Mouse (Mus musculus) embryonic facial prominence, embryonic 11.5 days (tissue): ENCODE measurements around the gene Taf11. TPM values are rescaled to one million over a fixed set of nuclear protein-coding genes. Genes with fewer than 3 reads are reported as not detected.

Source experiments
- ATAC-seq: fragments of 200-750 bp; cut with Nextera tagmentation; replicated peaks from 2 replicates; pipeline ENCODE4 v1.8.0; 2017; ENCODE audit warnings: low read depth; ENCODE audit not compliant: insufficient number of reproducible peaks, low FRiP score, low TSS enrichment
- DNase-seq: peaks from one replicate; pipeline ENCODE4 v3.0.0-alpha.2; 2015; ENCODE audit warnings: low spot score
- H3K27ac ChIP-seq: fragments of 300-500 bp; sonication (generic); replicated peaks from 2 replicates; pipeline ENCODE4 v1.5.1; 2014; ENCODE audit warnings: mild to moderate bottlenecking, low read depth, low read length, control low read depth
- H3K27me3 ChIP-seq: fragments of 300-500 bp; sonication (generic); 2 replicates; pipeline ENCODE4 v1.6.1; 2014; ENCODE audit warnings: mild to moderate bottlenecking, low read length, moderate library complexity, mixed read lengths; ENCODE audit not compliant: control insufficient read depth, insufficient read depth
- H3K36me3 ChIP-seq: fragments of 300-500 bp; sonication (generic); replicated peaks from 2 replicates; pipeline ENCODE4 v1.6.1; 2014; ENCODE audit warnings: low read depth, mild to moderate bottlenecking, low read length, moderate library complexity, mixed read lengths; ENCODE audit not compliant: control insufficient read depth, insufficient read depth
- H3K4me1 ChIP-seq: fragments of 300-500 bp; sonication (generic); 2 replicates; pipeline ENCODE4 v1.6.1; 2014; ENCODE audit warnings: low read length, mixed read lengths; ENCODE audit not compliant: control insufficient read depth, insufficient read depth
- H3K4me2 ChIP-seq: fragments of 300-500 bp; sonication (generic); 2 replicates; pipeline ENCODE4 v1.6.1; 2014; ENCODE audit warnings: low read depth, mild to moderate bottlenecking, control low read depth, low read length, moderate library complexity
- H3K4me3 ChIP-seq: fragments of 300-500 bp; sonication (generic); 2 replicates; pipeline ENCODE4 v1.5.1; 2014; ENCODE audit warnings: low read depth, low read length, control low read depth
- H3K9ac ChIP-seq: fragments of 300-500 bp; sonication (generic); replicated peaks from 2 replicates; pipeline ENCODE4 v1.6.1; 2014; ENCODE audit warnings: mild to moderate bottlenecking, control low read depth, low read length
- H3K9me3 ChIP-seq: fragments of 300-500 bp; sonication (generic); replicated peaks from 2 replicates; pipeline ENCODE4 v1.6.1; 2016; ENCODE audit warnings: mild to moderate bottlenecking, low read length, inconsistent platforms, mixed read lengths; ENCODE audit not compliant: control insufficient read depth
- WGBS: fragments of 180-500 bp; shearing (Covaris S2); extraction: QIAGEN DNeasy Blood & Tissue Kit; methylation state at CpG from one replicate; pipeline ENCODE4 v1.1.7; 2014; 5-methylcytosine and 5-hydroxymethylcytosine counted together
- polyA plus RNA-seq: library from polyadenylated mRNA; unstranded; fragments of >200 nt; fragmentation: Nextera tagmentation; extraction: Ambion mirVana; gene quantifications from 2 replicates; pipeline ENCODE4 v1.2.1, GENCODE M21; 2014

Gene Taf11
- polyA plus RNA-seq, 1 experiment from 2014 or later, result 109 TPM

DNA sequence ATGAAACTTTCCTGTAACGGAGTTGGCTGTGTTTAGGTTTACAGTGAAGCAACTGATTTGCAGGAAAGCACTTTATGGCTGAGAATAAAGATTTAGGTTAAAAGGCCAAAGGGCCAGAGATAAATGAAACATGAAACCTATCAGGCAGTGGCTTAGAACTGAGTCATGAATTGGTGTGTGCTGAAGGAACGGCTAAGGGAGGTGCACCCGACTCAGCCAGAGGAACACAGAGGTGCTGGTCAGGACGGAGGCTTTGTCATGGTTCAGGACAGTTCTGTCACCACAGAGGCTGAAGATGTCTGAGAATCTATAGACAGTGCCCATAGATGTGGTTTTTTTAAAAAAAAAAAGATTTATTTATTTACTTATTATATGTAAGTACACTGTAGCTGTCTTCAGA lies 5.1 kb upstream of the Taf11 start:
- ATAC-seq (no peak), DNase-seq (no peak)
- Histone ChIP-seq H3K4me2 (no peak overlapping the region), H3K27me3 (no peaks in the 10 kb centered on the region), H3K4me3 (no peak overlapping the region), H3K9me3 (no peaks in the 10 kb centered on the region), H3K4me1 (no peaks in the 10 kb centered on the region), H3K27ac (no peak overlapping the region), H3K36me3 (no peaks in the 10 kb centered on the region), H3K9ac (no peak overlapping the region)
- WGBS, result 86% methylated on average over 4 of the region's 4 CpGs

DNA sequence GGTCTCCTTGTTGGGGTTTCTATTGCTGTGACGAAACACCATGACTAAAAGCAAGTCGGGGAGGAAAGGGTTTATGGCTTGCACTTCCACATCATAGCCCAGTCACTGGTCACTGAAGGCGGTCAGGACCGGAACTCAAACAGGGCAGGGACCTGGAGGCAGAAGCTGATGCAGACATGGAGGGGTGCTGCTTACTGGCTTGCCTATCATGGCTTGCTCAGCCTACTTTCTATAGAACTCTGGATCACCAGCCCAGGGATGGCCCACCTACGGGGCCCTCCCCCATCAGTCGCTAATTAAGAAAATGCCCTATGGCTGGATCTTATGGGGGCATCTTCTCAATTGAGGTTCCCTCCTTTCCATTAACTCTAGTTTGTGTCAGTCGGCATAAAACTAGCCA lies 1.7 kb upstream of the Taf11 start:
- Histone ChIP-seq H3K36me3 (no peaks in the 10 kb centered on the region), H3K27ac (no peak overlapping the region), H3K4me1 (no peaks in the 10 kb centered on the region), H3K4me3 (no peak overlapping the region), H3K27me3 (no peaks in the 10 kb centered on the region), H3K9me3 (no peaks in the 10 kb centered on the region), H3K4me2 (no peak overlapping the region), H3K9ac (no peak overlapping the region)
- 82% methylated on average over 7 of the region's 7 CpGs for WGBS
- no peak for DNase-seq
- ATAC-seq, result no peak

DNA sequence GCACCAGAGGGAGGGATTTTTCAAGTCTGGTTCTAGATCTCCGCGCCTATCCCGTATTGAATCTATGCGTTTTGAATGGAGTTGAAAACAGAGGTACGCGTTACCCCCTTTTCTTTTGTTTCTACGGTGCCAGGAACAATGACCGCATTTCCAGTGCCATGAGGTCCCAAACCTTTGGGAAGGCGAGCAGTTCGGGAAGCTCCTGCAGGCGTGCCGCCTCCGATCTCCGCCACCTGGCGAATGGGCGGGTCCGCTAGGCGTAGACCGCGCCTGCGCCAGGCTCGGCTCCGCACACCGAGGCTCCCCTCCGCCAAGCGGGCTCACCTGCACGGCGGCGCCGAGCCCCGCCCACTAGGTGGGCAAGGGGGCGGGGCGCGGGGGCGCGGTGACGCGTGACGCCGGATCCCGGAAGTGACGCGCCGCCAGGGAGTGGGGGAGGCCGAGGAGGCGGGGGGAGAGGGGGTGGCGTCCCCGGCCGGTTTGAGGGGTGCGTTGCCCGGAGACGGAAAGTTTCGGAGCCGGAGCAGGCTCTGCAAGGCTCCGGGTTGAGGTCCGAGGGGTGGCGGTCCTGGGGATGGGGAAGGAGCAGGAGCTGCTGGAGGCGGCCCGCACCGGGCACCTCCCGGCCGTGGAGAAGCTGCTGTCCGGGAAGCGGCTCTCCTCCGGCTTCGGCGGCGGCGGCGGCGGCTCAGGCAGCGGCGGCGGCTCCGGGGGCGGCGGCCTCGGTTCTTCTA lies 589 bp downstream of the Taf11 start, which contains the start of gene Anks1:
Anks1 (plus strand) TSS at position 419 of the 734 bp plus-strand sequence.
- peak within 1 kb of the TSS; percentile 71 for H3K4me3 ChIP-seq
- DNase-seq, result peak; percentile 90
- H3K36me3 ChIP-seq, result no peaks in the 10 kb centered on the region
- H3K9ac ChIP-seq, result peak within 1 kb of the TSS; percentile 84
- H3K4me2 ChIP-seq, result peak within 1 kb of the TSS; percentile 87
- H3K9me3 ChIP-seq, result no peaks in the 10 kb centered on the region
- under 1% methylated on average over 58 of the region's 78 CpGs for WGBS
- peak within 1 kb of the TSS; percentile 4; the same call in 1 of the 2 replicates for H3K27ac ChIP-seq
- no peaks in the 10 kb centered on the region for H3K27me3 ChIP-seq
- peak; percentile 75 for ATAC-seq
- H3K4me1 ChIP-seq, result no peaks in the 10 kb centered on the region

DNA sequence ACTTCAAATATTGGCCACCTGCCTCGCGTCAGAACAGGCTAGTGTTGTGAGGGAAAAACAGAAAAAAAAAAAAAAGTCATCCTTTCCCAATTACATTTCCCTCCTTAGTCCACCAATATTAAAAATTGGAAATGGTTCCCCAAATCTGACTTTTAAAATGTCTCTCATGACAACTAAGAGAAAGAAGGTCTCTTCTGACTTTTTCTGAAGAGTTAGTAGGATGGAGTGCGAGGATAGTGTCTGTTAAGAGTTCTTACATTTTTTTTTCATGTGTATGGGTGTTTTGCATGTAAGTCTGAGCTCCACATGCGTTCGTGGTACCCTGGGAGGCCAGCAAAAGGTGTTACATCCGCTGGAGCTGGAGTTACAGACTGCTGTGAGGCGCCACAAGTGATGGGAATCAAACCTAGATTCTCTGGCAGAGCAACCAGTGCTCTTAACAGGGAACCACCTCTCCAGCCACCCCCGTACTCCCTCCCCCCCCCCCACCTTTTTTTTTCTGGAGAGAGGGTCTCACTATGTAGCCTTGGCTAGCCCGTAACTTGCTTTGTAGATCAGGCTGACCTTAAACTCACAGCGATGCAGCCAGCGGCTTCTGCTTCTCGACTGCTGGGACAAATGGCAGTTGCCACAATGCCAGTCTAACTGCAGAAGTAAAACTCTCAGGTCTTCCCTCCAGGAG lies 1.3 kb downstream of the Taf11 start:
- 0% methylated on average over 12 of the region's 12 CpGs for WGBS
- H3K36me3 ChIP-seq, result no peaks in the 10 kb centered on the region; the same call in 1 of the 2 replicates
- peak overlapping the region; percentile 4; the same call in 1 of the 2 replicates for H3K27ac ChIP-seq
- DNase-seq, result no peak
- H3K4me3 ChIP-seq, result peak overlapping the region; percentile 71
- peak overlapping the region; percentile 60 for H3K4me2 ChIP-seq
- H3K9me3 ChIP-seq, result no peaks in the 10 kb centered on the region
- H3K4me1 ChIP-seq, result no peaks in the 10 kb centered on the region
- H3K9ac ChIP-seq, result peak overlapping the region; percentile 84
- no peak for ATAC-seq
- no peaks in the 10 kb centered on the region for H3K27me3 ChIP-seq

DNA sequence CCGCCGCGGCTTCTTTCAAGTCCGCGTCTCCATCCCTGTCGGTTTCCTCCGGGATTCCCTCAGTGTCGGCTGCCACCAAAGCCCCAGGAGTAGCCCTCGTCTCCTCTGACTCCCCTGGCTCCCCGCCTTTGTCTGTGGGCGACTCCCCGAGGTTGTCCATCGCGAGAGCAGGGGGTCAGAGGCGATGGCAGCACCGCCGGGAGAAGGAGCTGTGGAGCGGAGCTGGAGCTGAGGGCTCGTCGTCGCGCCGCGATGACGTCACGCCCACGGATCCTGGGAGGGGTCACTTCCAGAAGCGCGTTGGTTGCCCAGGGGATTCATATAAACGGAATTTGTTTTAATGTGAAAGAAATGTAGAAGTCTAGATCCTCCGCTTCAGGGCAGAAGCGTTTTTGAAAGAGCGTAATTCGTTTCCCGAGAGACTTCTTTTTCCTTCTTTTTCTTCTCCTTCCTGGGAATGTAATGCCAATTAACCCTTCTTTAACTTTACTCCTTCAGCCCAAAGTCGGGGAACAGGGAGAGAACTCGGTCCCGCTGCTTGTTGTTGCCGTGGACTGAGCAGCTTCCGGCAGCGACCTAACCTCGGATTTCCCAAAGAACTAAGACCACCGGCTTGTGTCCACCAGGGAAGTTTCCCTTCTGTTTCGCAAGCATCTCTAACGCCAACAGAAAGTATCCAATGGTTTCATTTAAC lies 2.0 kb downstream of the Taf11 start:
- under 1% methylated on average over 45 of the region's 45 CpGs for WGBS
- peak; percentile 94 for DNase-seq
- Histone ChIP-seq H3K4me1 (no peaks in the 10 kb centered on the region), H3K36me3 (peaks cover 3% of the 10 kb centered on the region), H3K27ac (no peak overlapping the region), H3K9me3 (no peaks in the 10 kb centered on the region), H3K27me3 (no peaks in the 10 kb centered on the region), H3K4me3 (peak overlapping the region; percentile 71), H3K9ac (peak overlapping the region; percentile 80), H3K4me2 (peak overlapping the region; percentile 60)
- ATAC-seq, result peak; percentile 48

DNA sequence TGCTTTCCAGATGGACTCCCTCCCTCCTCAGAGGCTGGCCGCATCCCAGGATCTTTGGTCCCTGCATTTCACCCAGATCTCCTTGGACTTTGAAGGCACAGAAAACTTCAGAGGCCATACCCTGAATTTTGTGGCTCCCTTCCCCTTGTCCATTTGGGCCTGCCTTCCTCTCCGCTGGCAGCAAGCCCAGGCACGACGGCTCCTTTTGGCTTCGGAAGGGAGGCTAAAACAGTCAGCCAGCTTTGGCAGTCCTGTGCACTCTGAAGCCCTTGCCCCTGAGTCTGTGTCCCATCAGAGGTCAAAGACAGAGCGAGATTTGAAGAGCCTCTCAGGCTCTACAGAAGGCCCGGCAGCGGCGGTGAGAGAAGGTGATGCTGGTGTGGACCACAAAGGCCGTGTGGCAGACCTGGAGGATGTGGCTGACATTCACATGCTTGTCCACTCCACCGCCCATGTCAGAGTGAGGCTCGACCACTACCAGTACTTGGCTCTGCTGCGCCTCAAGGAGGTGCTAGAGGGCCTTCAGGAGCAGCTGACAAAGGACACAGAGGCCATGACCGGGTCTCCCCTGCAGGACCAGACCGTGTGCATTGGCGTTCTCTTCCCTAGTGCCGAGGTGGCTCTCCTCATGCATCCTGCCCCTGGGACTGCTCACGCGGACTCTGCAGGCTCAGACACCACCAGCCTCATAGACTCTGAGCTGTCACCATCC lies 23.0 kb downstream of the Taf11 start:
- Histone ChIP-seq H3K9me3 (no peaks in the 10 kb centered on the region), H3K9ac (no peak overlapping the region), H3K4me2 (no peak overlapping the region), H3K27ac (no peak overlapping the region), H3K4me1 (no peaks in the 10 kb centered on the region), H3K4me3 (no peak overlapping the region), H3K36me3 (peaks cover 4% of the 10 kb centered on the region), H3K27me3 (no peaks in the 10 kb centered on the region)
- WGBS, result 81% methylated on average over 19 of the region's 19 CpGs
- no peak for DNase-seq
- ATAC-seq, result no peak

DNA sequence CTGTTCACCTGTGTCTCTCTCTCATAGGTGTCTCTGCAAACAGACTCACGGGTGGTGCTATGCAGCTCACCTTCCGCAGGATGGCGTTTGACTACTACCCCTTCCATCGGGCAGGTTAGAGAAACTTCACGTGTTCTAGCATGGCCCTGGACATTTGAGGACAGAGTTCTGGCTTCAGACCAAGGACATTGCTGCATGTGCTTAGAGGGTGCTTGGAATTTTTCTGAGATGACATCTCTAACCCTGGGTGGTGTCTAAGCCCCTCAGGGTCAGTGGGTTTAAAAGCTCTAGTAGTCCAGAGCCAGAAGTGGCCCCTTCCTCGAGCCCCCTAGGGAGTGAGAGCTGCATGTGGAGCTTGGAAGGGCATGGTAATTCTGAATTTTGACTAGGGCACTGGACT lies 25.6 kb downstream of the Taf11 start:
- ATAC-seq (no peak), DNase-seq (no peak)
- no peak overlapping the region for H3K27ac ChIP-seq
- no peaks in the 10 kb centered on the region for H3K27me3 ChIP-seq
- no peak overlapping the region for H3K4me3 ChIP-seq
- H3K4me1 ChIP-seq, result no peaks in the 10 kb centered on the region
- no peak overlapping the region for H3K4me2 ChIP-seq
- 88% methylated on average over 6 of the region's 6 CpGs for WGBS
- H3K9ac ChIP-seq, result no peak overlapping the region
- no peaks in the 10 kb centered on the region for H3K9me3 ChIP-seq
- peaks cover 6% of the 10 kb centered on the region for H3K36me3 ChIP-seq
